Mouse (Mus musculus): ENCODE data around the gene 5730596B20Rik. TPM values are rescaled to one million over a fixed set of nuclear protein-coding genes. Genes with fewer than 3 reads are reported as not detected.

Gene 5730596B20Rik
- not detected for total RNA-seq (2022)

GRCm38 (mm10) chr6:52177061-52177735, at the start of gene 5730596B20Rik:
Gene 5730596B20Rik, plus strand, starts transcription at chr6:52177498.
- no peak for DNase-seq (ENCODE audit: low spot score in 2 of 2)

- DNase-seq (ENCODE audit: low spot score in 2 of 2): no peak
Observed at GRCm38 (mm10) chr6:52137841-52138535, 39.3 kb upstream of the 5730596B20Rik start.

- no peak for DNase-seq (ENCODE audit: low spot score in 2 of 2)
Observed at GRCm38 (mm10) chr6:52138576-52138975, 38.7 kb upstream of the 5730596B20Rik start.

- DNase-seq (ENCODE audit: low spot score in 2 of 2): no peak
Observed at GRCm38 (mm10) chr6:52139115-52139514, 38.2 kb upstream of the 5730596B20Rik start.

GRCm38 (mm10) chr6:52150401-52150966, 26.8 kb upstream of the 5730596B20Rik start:
- DNase-seq (ENCODE audit: low spot score in 2 of 2): no peak

- DNase-seq (ENCODE audit: low spot score in 2 of 2): no peak
Observed at GRCm38 (mm10) chr6:52151571-52151970, 25.7 kb upstream of the 5730596B20Rik start.

- no peak for DNase-seq (ENCODE audit: low spot score in 2 of 2)
Observed at GRCm38 (mm10) chr6:52152226-52153193, 24.8 kb upstream of the 5730596B20Rik start.

- no peak for DNase-seq (ENCODE audit: low spot score in 2 of 2)
Observed at GRCm38 (mm10) chr6:52153270-52153669, 24.0 kb upstream of the 5730596B20Rik start.

GRCm38 (mm10) chr6:52154044-52154443, 23.3 kb upstream of the 5730596B20Rik start:
- no peak for DNase-seq (ENCODE audit: low spot score in 2 of 2)

- no peak for DNase-seq (ENCODE audit: low spot score in 2 of 2)
Observed at GRCm38 (mm10) chr6:52155471-52155870, 21.8 kb upstream of the 5730596B20Rik start.

- DNase-seq (ENCODE audit: low spot score in 2 of 2): no peak
Observed at GRCm38 (mm10) chr6:52156551-52157200, 20.6 kb upstream of the 5730596B20Rik start.

GRCm38 (mm10) chr6:52157466-52158275, 19.6 kb upstream of the 5730596B20Rik start:
- DNase-seq (ENCODE audit: low spot score in 2 of 2): no peak

- no peak for DNase-seq (ENCODE audit: low spot score in 2 of 2)
Observed at GRCm38 (mm10) chr6:52158276-52159051, 18.8 kb upstream of the 5730596B20Rik start, which contains the start of gene Hoxa1. Gene Hoxa1, minus strand, starts transcription at chr6:52158317.

- DNase-seq (ENCODE audit: low spot score in 2 of 2): no peak
Observed at GRCm38 (mm10) chr6:52159164-52159761, 18.0 kb upstream of the 5730596B20Rik start.

GRCm38 (mm10) chr6:52159979-52160378, 17.3 kb upstream of the 5730596B20Rik start:
- DNase-seq (ENCODE audit: low spot score in 2 of 2): no peak

- DNase-seq (ENCODE audit: low spot score in 2 of 2): no peak
Observed at GRCm38 (mm10) chr6:52160511-52161335, 16.6 kb upstream of the 5730596B20Rik start.

GRCm38 (mm10) chr6:52161336-52162092, 15.8 kb upstream of the 5730596B20Rik start:
- DNase-seq (ENCODE audit: low spot score in 2 of 2): no peak
